8 mouse cellular contexts compared by ENCODE assay signal in the genomic region with DNA sequence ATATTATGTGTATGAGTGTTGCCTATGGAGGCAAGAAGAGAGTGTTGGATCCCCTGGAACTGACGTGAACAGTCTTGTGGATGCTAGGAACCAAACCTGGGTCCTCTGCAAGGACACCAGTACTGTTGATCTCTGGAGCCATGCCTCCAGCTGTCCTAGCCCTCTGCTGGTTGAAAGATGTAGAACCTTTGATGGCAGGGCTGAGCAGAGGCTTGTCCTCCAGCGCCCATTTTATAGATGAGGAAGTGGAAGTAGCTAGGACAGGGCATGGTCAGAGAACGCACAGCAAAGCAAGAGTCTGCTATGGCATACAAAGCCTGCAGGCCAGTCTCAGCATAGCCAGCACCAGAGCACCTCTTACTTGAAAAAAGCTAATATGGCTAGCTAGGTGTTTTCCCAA. TPM values are rescaled to one million over a fixed set of nuclear protein-coding genes. Genes with fewer than 3 reads are reported as not detected.
DNase-seq lines count a peak whose midpoint lies in the region; ATAC-seq and TF ChIP-seq lines count a peak whose summit lies in the region.

No protein-coding gene starts in this region.

- H3K9me3 ChIP-seq in forebrain, embryonic 12.5 days = no peaks in the 10 kb centered on the region

- H3K9ac ChIP-seq in forebrain, embryonic 12.5 days = no peak overlapping the region

- H3K27me3 ChIP-seq in forebrain, embryonic 12.5 days = no peaks in the 10 kb centered on the region

- no peak overlapping the region for H3K4me3 ChIP-seq in layer of hippocampus, adult 2 months
- no peak overlapping the region for H3K4me3 ChIP-seq in forebrain, embryonic 12.5 days (replicated peaks)

- no peaks in the 10 kb centered on the region for H3K4me1 ChIP-seq in forebrain, embryonic 12.5 days

- DNase-seq in layer of hippocampus, adult 2 months (ENCODE audit: low spot score in 2 of 2) = no peak
- DNase-seq in layer of hippocampus, postnatal 14 days (ENCODE audit: low spot score in 2 of 2) = no peak
- peak; percentile 78 for DNase-seq in ZHBTc4 (ENCODE audit: low read depth, low spot score)
- peak; percentile 50 to 61 for DNase-seq in spleen, adult 18-20 months
- no peak for DNase-seq in neural tube, embryonic 10.5 days (ENCODE audit: extremely low spot score, low spot score)
- no peak for DNase-seq in cerebellum, postnatal 36 days

- peak; percentile 69 for TF ChIP-seq CTCF in layer of hippocampus, adult 2 months (conservative IDR thresholded peaks at IDR 0.05)

- H3K27ac ChIP-seq in layer of hippocampus, adult 2 months = peak overlapping the region; percentile 56; the same call in 1 of the 2 replicates
- no peak overlapping the region for H3K27ac ChIP-seq in forebrain, embryonic 12.5 days

- 70% methylated on average over 3 of the region's 3 CpGs for WGBS in forebrain, embryonic 12.5 days

- peaks cover 52% of the 10 kb centered on the region for H3K36me3 ChIP-seq in forebrain, embryonic 12.5 days (replicated peaks)

- no peak overlapping the region for H3K4me2 ChIP-seq in forebrain, embryonic 12.5 days

- ATAC-seq in inflammation-experienced regulatory T-cells, adult 6 months = peak; percentile 66
- ATAC-seq in forebrain, embryonic 12.5 days (ENCODE audit: low FRiP score) = no peak

RNA-seq across cellular contexts. Expression of a gene that starts 33.9 kb away (rescaled TPM):
- total RNA-seq in layer of hippocampus, adult 2 months (2021) = 10 to 100 TPM; 39.8 to 41.1 TPM
- total RNA-seq in layer of hippocampus, postnatal 14 days (2021) = 10 to 100 TPM; 34.8 to 35.3 TPM
- polyA plus RNA-seq in inflammation-experienced regulatory T-cells, adult 6 months (2017; shearing (Covaris generic)) = 10 to 100 TPM in 2 of 3 experiments, 1 to 10 TPM in 1; 9.6 to 21.6 (median 20.9) TPM
- 9.6 and 10.7 TPM in 2 replicates for polyA plus RNA-seq in forebrain, embryonic 12.5 days (2016; fragmentation: Nextera tagmentation; extraction: Ambion mirVana)

RNA-seq across cellular contexts. Expression of a gene that starts 35.9 kb away (rescaled TPM):
- total RNA-seq in layer of hippocampus, adult 2 months (2021) = 1 to 10 TPM; 5.1 to 5.9 TPM
- 1 to 10 TPM; 3.9 to 4.1 TPM for total RNA-seq in layer of hippocampus, postnatal 14 days (2021)
- polyA plus RNA-seq in inflammation-experienced regulatory T-cells, adult 6 months (2017; shearing (Covaris generic)) = 10 to 100 TPM in 2 of 3 experiments, 1 to 10 TPM in 1; 6.1 to 16.8 (median 13.9) TPM
- 12.7 and 15.8 TPM in 2 replicates for polyA plus RNA-seq in forebrain, embryonic 12.5 days (2016; fragmentation: Nextera tagmentation; extraction: Ambion mirVana)

RNA-seq across cellular contexts. Expression of a gene that starts 36.1 kb away (rescaled TPM):
- 100 to 1,000 TPM; 173 to 186 TPM for total RNA-seq in layer of hippocampus, adult 2 months (2021)
- 100 to 1,000 TPM; 219 to 224 TPM for total RNA-seq in layer of hippocampus, postnatal 14 days (2021)
- polyA plus RNA-seq in inflammation-experienced regulatory T-cells, adult 6 months (2017; shearing (Covaris generic)) = 100 to 1,000 TPM; 206 to 295 (median 210) TPM
- 174 and 186 TPM in 2 replicates for polyA plus RNA-seq in forebrain, embryonic 12.5 days (2016; fragmentation: Nextera tagmentation; extraction: Ambion mirVana)

RNA-seq across cellular contexts. Expression of a gene that starts 53.6 kb away (rescaled TPM):
- total RNA-seq in layer of hippocampus, adult 2 months (2021) = 10 to 100 TPM; 30.0 to 32.3 TPM
- 10 to 100 TPM; 26.8 to 27.2 TPM for total RNA-seq in layer of hippocampus, postnatal 14 days (2021)
- polyA plus RNA-seq in inflammation-experienced regulatory T-cells, adult 6 months (2017; shearing (Covaris generic)) = 10 to 100 TPM; 42.4 to 69.7 (median 60.2) TPM
- 60.5 and 62.6 TPM in 2 replicates for polyA plus RNA-seq in forebrain, embryonic 12.5 days (2016; fragmentation: Nextera tagmentation; extraction: Ambion mirVana)

RNA-seq across cellular contexts. Expression of a gene that starts 53.8 kb away (rescaled TPM):
- 10 to 100 TPM; 15.2 TPM for total RNA-seq in layer of hippocampus, adult 2 months (2021)
- total RNA-seq in layer of hippocampus, postnatal 14 days (2021) = 10 to 100 TPM; 12.7 to 13.6 TPM
- polyA plus RNA-seq in inflammation-experienced regulatory T-cells, adult 6 months (2017; shearing (Covaris generic)) = 1 to 10 TPM in 1 of 3 experiments, under 1 TPM in 2; 0.68 to 1.7 (median 0.90) TPM
- polyA plus RNA-seq in forebrain, embryonic 12.5 days (2016; fragmentation: Nextera tagmentation; extraction: Ambion mirVana) = 4.4 and 5.5 TPM in 2 replicates

Comparison
In these comparisons a context has a peak if more than half of its experiments do, and no peak if none do; other contexts are left out.
1. DNase-seq: peak in ZHBTc4 (single experiment) and spleen, adult 18-20 months (2 of 2); none in layer of hippocampus, adult 2 months (0 of 2), layer of hippocampus, postnatal 14 days (0 of 2), neural tube, embryonic 10.5 days (single experiment) and cerebellum, postnatal 36 days (0 of 2).